Mouse (Mus musculus) lung, adult 2 months (tissue): ENCODE results near the gene Mob3b.

Experiments
- CTCF ChIP-seq: fragments of 200-500 bp; IDR thresholded peaks from 2 replicates; pipeline ENCODE4 v1.5.1; 2011; ENCODE audit warnings: mild to moderate bottlenecking, low read length, control low read depth; ENCODE audit not compliant: insufficient read depth
- POLR2A ChIP-seq: fragments of 200-500 bp; IDR thresholded peaks from 2 replicates; pipeline ENCODE4 v1.6.1; 2011; ENCODE audit warnings: low read depth, mild to moderate bottlenecking, control low read depth, low read length, borderline replicate concordance; ENCODE audit errors: extremely low read depth

- no peak for TF ChIP-seq CTCF
- no peak for TF ChIP-seq POLR2A
Measured at GRCm38 (mm10) chr4:35172471-35172870, 15.2 kb upstream of the Mob3b start.
